In genomic region chr11:104639634-104640033, GRCm38 (mm10) we compare ENCODE assay signal across 30 mouse cellular contexts. TPM values are rescaled to one million over a fixed set of nuclear protein-coding genes. Genes with fewer than 3 reads are reported as not detected.
"Had no signal": no experiment of that assay in that cellular context is flagged by ENCODE, and none has a peak within 500 bp of the region (broad histone marks: within the 10 kb centered on the region; RNA-seq: fewer than 3 reads in every experiment).

No protein-coding gene starts in this region.

- H3K9ac ChIP-seq: forebrain, postnatal 0 days; heart, embryonic 12.5 days; hindbrain, embryonic 12.5 days; hindbrain, embryonic 14.5 days; intestine, embryonic 15.5 days; limb, embryonic 13.5 days; limb, embryonic 15.5 days; liver, embryonic 12.5 days; liver, embryonic 14.5 days had no signal

- H3K36me3 ChIP-seq: hindbrain, embryonic 10.5 days; hindbrain, embryonic 12.5 days; intestine, embryonic 15.5 days; limb, embryonic 13.5 days; limb, embryonic 15.5 days; liver, embryonic 12.5 days had no signal

- H3K9me3 ChIP-seq: heart, embryonic 12.5 days; hindbrain, embryonic 10.5 days; hindbrain, embryonic 12.5 days; intestine, embryonic 15.5 days; limb, embryonic 13.5 days; limb, embryonic 15.5 days; liver, embryonic 12.5 days had no signal

- H3K27me3 ChIP-seq: heart, embryonic 12.5 days; hindbrain, embryonic 12.5 days; intestine, embryonic 15.5 days; limb, embryonic 13.5 days; limb, embryonic 15.5 days; liver, embryonic 12.5 days had no signal

- DNase-seq: forebrain, postnatal 0 days; gastrocnemius, postnatal 10 days; gastrocnemius, postnatal 25 days; heart, adult 2 months; heart, postnatal 14 days; heart, postnatal 36 days; kidney, adult 18-20 months; kidney, adult 8-10 months; layer of hippocampus, postnatal 36 days; left cerebral cortex, postnatal 4 days had no signal

- H3K27ac ChIP-seq: heart, adult 2 months; hindbrain, embryonic 10.5 days; hindbrain, embryonic 12.5 days; hindbrain, embryonic 14.5 days; intestine, embryonic 15.5 days; layer of hippocampus, adult 2 months; limb, embryonic 13.5 days; limb, embryonic 15.5 days; liver, embryonic 12.5 days; liver, embryonic 14.5 days had no signal

- ATAC-seq: forebrain, postnatal 0 days; hindbrain, embryonic 16.5 days; inflammation-experienced regulatory T-cells, adult 6 months; intestine, embryonic 15.5 days; intestine, postnatal 0 days; liver, embryonic 12.5 days had no signal

- H3K4me1 ChIP-seq: heart, embryonic 12.5 days; hindbrain, embryonic 12.5 days; intestine, embryonic 15.5 days; limb, embryonic 13.5 days; liver, embryonic 12.5 days had no signal

- H3K4me3 ChIP-seq: heart, adult 2 months; heart, embryonic 12.5 days; hindbrain, embryonic 10.5 days; hindbrain, embryonic 12.5 days; intestine, embryonic 15.5 days; layer of hippocampus, adult 2 months; limb, embryonic 13.5 days; limb, embryonic 15.5 days; liver, embryonic 12.5 days had no signal

- H3K4me2 ChIP-seq: heart, embryonic 12.5 days; hindbrain, embryonic 12.5 days; hindbrain, embryonic 14.5 days; intestine, embryonic 15.5 days; limb, embryonic 13.5 days; limb, embryonic 15.5 days; liver, embryonic 12.5 days had no signal

RNA-seq across cellular contexts. Expression of gene Gm11639, which starts 45.9 kb away (rescaled TPM):
- total RNA-seq: gastrocnemius, adult 18-20 months; granulocyte monocyte progenitor cell, adult 5-6 weeks had no signal
- polyA plus RNA-seq: heart, adult 2 months; heart, embryonic 14.5 days; heart, embryonic 16.5 days; hindbrain, embryonic 10.5 days; hindbrain, embryonic 12.5 days; intestine, embryonic 15.5 days; intestine, postnatal 0 days; kidney, embryonic 16.5 days; limb, embryonic 11.5 days; limb, embryonic 13.5 days; limb, embryonic 15.5 days; liver, adult 2 months had no signal
